Mouse (Mus musculus) heart, embryonic 12.5 days (tissue): ENCODE measurements at regions not wholly inside any gene's neighbourhood (a gene's known extent, or its start where the extent isn't known, plus 50 kb on each side); places are given as distances from the start of the nearest gene placed in this dataset.

Source experiments
- ATAC-seq: fragments of 200-750 bp; cut with Nextera tagmentation; 2 replicates; pipeline ENCODE4 v1.8.0; 2017; ENCODE audit warnings: moderate TSS enrichment, moderate library complexity; ENCODE audit not compliant: insufficient number of reproducible peaks, low FRiP score
- H3K27ac ChIP-seq: fragments of 300-500 bp; sonication (generic); 2 replicates; pipeline ENCODE4 v1.5.1; 2016; ENCODE audit warnings: mild to moderate bottlenecking, moderate library complexity; ENCODE audit not compliant: poor library complexity, severe bottlenecking
- H3K27me3 ChIP-seq: fragments of 300-500 bp; sonication (generic); replicated peaks from 2 replicates; pipeline ENCODE4 v1.6.1; 2016; ENCODE audit warnings: mild to moderate bottlenecking, moderate library complexity
- H3K36me3 ChIP-seq: fragments of 300-500 bp; sonication (generic); 2 replicates; pipeline ENCODE4 v1.6.1; 2016; ENCODE audit warnings: mild to moderate bottlenecking, moderate library complexity
- H3K4me1 ChIP-seq: fragments of 300-500 bp; sonication (generic); replicated peaks from 2 replicates; pipeline ENCODE4 v1.6.1; 2016; ENCODE audit warnings: mild to moderate bottlenecking
- H3K4me2 ChIP-seq: fragments of 300-500 bp; sonication (generic); 2 replicates; pipeline ENCODE4 v1.6.1; 2016; ENCODE audit warnings: mild to moderate bottlenecking, moderate library complexity
- H3K4me3 ChIP-seq: fragments of 300-500 bp; sonication (generic); 2 replicates; pipeline ENCODE4 v1.5.1; 2016; ENCODE audit warnings: mild to moderate bottlenecking
- H3K9ac ChIP-seq: fragments of 300-500 bp; sonication (generic); 2 replicates; pipeline ENCODE4 v1.6.1; 2016; ENCODE audit warnings: mild to moderate bottlenecking, moderate library complexity
- H3K9me3 ChIP-seq: fragments of 300-500 bp; sonication (generic); replicated peaks from 2 replicates; pipeline ENCODE4 v1.6.1; 2016; ENCODE audit warnings: mild to moderate bottlenecking, moderate library complexity
- WGBS: fragments of 180-500 bp; shearing (Covaris S2); methylation state at CpG from one replicate; pipeline ENCODE4 v1.1.7; 2016; 5-methylcytosine and 5-hydroxymethylcytosine counted together

DNA sequence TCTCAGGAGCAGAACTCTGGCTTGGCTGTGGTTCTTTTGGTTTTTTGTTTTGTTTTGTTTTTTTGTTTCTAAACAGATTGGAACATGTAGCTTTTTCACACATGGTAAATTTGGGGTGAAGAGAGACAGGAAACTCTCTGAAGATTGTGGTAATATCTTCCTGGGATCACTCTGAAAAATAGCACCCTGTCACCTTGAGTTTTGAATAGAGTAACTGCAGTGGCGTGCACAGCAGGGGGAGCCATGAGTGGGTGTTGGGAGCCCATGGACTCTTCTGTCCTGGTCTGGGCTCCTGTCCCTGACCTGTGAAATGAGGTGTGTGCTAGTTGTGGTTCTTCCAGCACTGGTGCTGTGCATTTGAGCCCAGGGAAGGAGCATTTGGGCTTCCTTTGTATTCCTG, 241.8 kb upstream of the Id2 start:
- ATAC-seq, result no peak

GRCm38 (mm10) chr12:25335930-25336329, 239.0 kb upstream of the Id2 start:
- no peaks in the 10 kb centered on the region for H3K9me3 ChIP-seq
- no peak overlapping the region for H3K4me2 ChIP-seq
- H3K9ac ChIP-seq, result no peak overlapping the region
- H3K4me3 ChIP-seq, result no peak overlapping the region
- WGBS, result 45% methylated on average over 2 of the region's 2 CpGs
- no peak overlapping the region for H3K27ac ChIP-seq
- H3K4me1 ChIP-seq, result peaks cover 6% of the 10 kb centered on the region; the same call in 1 of the 2 replicates
- H3K36me3 ChIP-seq, result no peaks in the 10 kb centered on the region
- no peaks in the 10 kb centered on the region for H3K27me3 ChIP-seq
- ATAC-seq, result no peak

More for the DNA sequence above, 241.8 kb upstream of the Id2 start:
- Histone ChIP-seq H3K27ac (no peak overlapping the region), H3K9ac (no peak overlapping the region), H3K4me2 (no peak overlapping the region), H3K27me3 (no peaks in the 10 kb centered on the region), H3K36me3 (no peaks in the 10 kb centered on the region), H3K4me1 (no peaks in the 10 kb centered on the region), H3K4me3 (no peak overlapping the region), H3K9me3 (no peaks in the 10 kb centered on the region)
- WGBS, result 62% methylated on average over 1 of the region's 1 CpGs

- no peak for ATAC-seq
- no peaks in the 10 kb centered on the region for H3K36me3 ChIP-seq
- no peaks in the 10 kb centered on the region for H3K9me3 ChIP-seq
- H3K4me2 ChIP-seq, result no peak overlapping the region
- no peak overlapping the region for H3K9ac ChIP-seq
- 77% methylated on average over 5 of the region's 5 CpGs for WGBS
- peaks cover 12% of the 10 kb centered on the region; the same call in 1 of the 2 replicates for H3K4me1 ChIP-seq
- no peak overlapping the region for H3K27ac ChIP-seq
- H3K27me3 ChIP-seq, result no peaks in the 10 kb centered on the region
- no peak overlapping the region for H3K4me3 ChIP-seq
Measured at GRCm38 (mm10) chr12:25335069-25335468, 238.1 kb upstream of the Id2 start.

DNA sequence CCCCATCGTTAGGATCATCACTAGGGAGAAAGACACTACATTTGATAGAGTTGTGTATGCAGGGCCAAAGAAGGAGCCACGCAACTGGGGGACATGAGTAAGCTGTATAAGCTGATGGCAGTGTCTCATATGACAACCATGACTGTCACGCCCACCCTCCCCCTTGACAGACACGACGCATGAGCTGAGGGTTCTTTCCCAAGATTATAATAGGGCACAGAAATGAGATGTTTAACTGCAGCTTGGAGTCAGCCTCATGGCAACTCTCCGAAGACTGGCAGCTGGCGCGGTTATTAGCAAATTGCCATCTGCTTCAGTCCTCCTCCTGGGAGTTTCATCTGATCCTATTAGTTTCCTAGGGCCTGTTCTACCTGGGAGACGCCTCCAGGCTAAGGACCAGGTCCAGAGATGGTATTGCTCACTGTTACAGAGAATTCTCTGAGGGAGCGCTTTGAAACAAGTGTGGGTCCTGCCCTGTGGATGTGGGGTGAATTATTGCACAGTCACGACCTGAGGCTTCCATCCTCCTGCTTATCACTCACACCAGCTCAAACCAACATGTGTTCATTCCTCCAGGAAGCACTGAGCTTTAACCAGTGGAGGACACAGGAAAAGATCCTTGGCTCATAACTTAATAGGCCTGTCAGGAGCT, 235.6 kb upstream of the Id2 start:
- no peaks in the 10 kb centered on the region for H3K36me3 ChIP-seq
- peaks cover 32% of the 10 kb centered on the region for H3K4me1 ChIP-seq
- no peaks in the 10 kb centered on the region for H3K9me3 ChIP-seq
- no peak overlapping the region for H3K27ac ChIP-seq
- H3K4me2 ChIP-seq, result no peak overlapping the region
- no peak for ATAC-seq
- H3K4me3 ChIP-seq, result no peak overlapping the region
- H3K9ac ChIP-seq, result no peak overlapping the region
- H3K27me3 ChIP-seq, result no peaks in the 10 kb centered on the region
- 85% methylated on average over 11 of the region's 11 CpGs for WGBS

DNA sequence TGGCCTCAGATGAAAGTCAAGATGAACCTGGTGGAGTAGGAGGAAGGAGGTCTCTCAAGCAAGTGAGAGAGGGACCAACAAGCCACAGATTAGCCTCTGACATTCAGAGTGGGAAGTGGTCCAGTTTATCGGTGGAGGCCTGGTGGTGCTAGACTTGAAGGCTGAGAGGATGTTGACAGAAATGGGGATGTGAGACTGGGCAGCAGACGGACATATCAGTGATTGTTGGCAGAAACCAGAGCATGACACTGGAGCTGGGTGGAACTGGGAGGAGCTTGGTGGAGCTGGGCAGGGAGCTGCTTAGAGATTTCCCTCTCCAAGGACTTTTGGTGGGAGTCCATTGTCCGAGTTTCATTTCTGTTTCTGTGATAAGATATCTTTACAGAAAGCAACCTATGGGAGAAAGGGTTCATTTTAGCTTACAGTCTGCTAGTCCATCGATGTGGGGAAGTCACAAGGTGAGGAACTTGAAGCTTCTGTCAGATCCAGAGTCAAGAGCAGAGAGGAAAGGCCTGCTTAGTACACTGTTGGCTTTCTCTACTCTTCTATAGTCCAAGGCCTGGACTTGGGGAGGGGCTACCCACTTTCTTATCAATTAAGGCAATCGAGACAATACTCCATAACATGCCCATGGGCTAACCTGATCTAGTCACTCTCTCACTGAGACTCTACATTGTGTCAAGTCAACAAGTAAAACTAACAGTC, 233.2 kb upstream of the Id2 start:
- Histone ChIP-seq H3K4me2 (no peak overlapping the region), H3K27ac (peak overlapping the region; percentile 65), H3K36me3 (no peaks in the 10 kb centered on the region), H3K9me3 (no peaks in the 10 kb centered on the region), H3K9ac (no peak overlapping the region), H3K27me3 (no peaks in the 10 kb centered on the region), H3K4me3 (no peak overlapping the region), H3K4me1 (peaks cover 32% of the 10 kb centered on the region)
- ATAC-seq, result peak; percentile 90
- 9% methylated on average over 5 of the region's 5 CpGs for WGBS

DNA sequence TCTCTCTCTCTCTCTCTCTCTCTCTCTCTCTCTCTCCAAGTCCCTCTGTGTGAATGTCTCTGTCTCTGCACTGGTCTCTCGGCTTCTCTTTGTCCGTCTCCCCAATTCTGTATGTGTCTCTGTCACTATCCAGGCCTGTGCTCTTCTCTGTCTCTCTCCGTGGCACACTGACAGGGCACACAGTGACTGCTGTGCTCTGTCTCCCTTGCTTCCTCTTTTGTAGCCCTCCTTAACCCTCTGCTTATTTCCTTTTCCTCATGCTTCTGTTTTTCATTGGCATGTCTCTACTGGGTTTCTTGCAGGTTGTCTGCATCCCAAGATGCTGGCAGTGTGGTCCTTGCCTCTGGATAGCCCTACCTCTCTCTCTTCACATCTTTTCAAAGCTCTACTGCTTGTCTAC, 229.0 kb upstream of the Id2 start:
- no peak overlapping the region for H3K27ac ChIP-seq
- 56% methylated on average over 3 of the region's 3 CpGs for WGBS
- peaks cover 25% of the 10 kb centered on the region for H3K4me1 ChIP-seq

GRCm38 (mm10) chr12:25323171-25323570, 226.2 kb upstream of the Id2 start:
- WGBS, result 82% methylated on average over 1 of the region's 1 CpGs
- no peaks in the 10 kb centered on the region for H3K27me3 ChIP-seq

More for the DNA sequence above, 229.0 kb upstream of the Id2 start:
- H3K9me3 ChIP-seq, result no peaks in the 10 kb centered on the region
- no peaks in the 10 kb centered on the region for H3K27me3 ChIP-seq
- no peaks in the 10 kb centered on the region for H3K36me3 ChIP-seq
- no peak overlapping the region for H3K4me3 ChIP-seq
- H3K9ac ChIP-seq, result no peak overlapping the region
- no peak overlapping the region for H3K4me2 ChIP-seq
- ATAC-seq, result no peak

GRCm38 (mm10) chr12:25320262-25320767, 223.4 kb upstream of the Id2 start:
- no peak for ATAC-seq
- peaks cover 13% of the 10 kb centered on the region for H3K4me1 ChIP-seq
- WGBS, result 87% methylated on average over 3 of the region's 3 CpGs
- H3K4me3 ChIP-seq, result no peak overlapping the region
- no peak overlapping the region for H3K9ac ChIP-seq
- no peaks in the 10 kb centered on the region for H3K27me3 ChIP-seq
- no peaks in the 10 kb centered on the region for H3K9me3 ChIP-seq
- H3K36me3 ChIP-seq, result no peaks in the 10 kb centered on the region
- H3K27ac ChIP-seq, result no peak overlapping the region
- no peak overlapping the region for H3K4me2 ChIP-seq

More at GRCm38 (mm10) chr12:25323171-25323570, 226.2 kb upstream of the Id2 start:
- no peak for ATAC-seq
- H3K9ac ChIP-seq, result no peak overlapping the region
- no peaks in the 10 kb centered on the region for H3K36me3 ChIP-seq
- H3K4me1 ChIP-seq, result peaks cover 9% of the 10 kb centered on the region; the same call in 1 of the 2 replicates
- H3K9me3 ChIP-seq, result no peaks in the 10 kb centered on the region
- H3K4me2 ChIP-seq, result no peak overlapping the region
- no peak overlapping the region for H3K27ac ChIP-seq
- no peak overlapping the region for H3K4me3 ChIP-seq

DNA sequence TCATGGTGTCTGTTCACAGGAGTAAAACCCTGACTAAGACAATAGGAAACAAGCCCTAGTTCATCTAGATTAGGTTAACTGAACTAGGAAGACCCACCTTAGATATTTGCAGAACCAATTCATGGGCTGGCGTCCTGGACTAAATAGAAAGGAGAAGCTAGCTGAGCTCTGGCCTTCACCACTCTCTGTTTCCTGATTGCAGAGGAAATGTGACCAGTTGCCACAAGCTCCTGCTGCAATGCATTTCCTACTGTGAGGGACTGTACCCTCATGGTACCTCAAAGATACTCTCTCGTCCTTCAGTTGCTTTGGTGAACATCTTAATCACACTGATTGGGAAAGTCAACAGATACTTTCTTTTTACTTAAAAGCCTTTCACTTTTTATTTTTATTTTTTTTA, 222.9 kb upstream of the Id2 start:
- H3K9ac ChIP-seq, result no peak overlapping the region
- H3K27me3 ChIP-seq, result no peaks in the 10 kb centered on the region
- no peaks in the 10 kb centered on the region for H3K36me3 ChIP-seq
- peaks cover 13% of the 10 kb centered on the region for H3K4me1 ChIP-seq
- ATAC-seq, result no peak
- H3K9me3 ChIP-seq, result no peaks in the 10 kb centered on the region
- WGBS, result 90% methylated on average over 2 of the region's 2 CpGs
- H3K27ac ChIP-seq, result no peak overlapping the region
- no peak overlapping the region for H3K4me3 ChIP-seq
- no peak overlapping the region for H3K4me2 ChIP-seq

DNA sequence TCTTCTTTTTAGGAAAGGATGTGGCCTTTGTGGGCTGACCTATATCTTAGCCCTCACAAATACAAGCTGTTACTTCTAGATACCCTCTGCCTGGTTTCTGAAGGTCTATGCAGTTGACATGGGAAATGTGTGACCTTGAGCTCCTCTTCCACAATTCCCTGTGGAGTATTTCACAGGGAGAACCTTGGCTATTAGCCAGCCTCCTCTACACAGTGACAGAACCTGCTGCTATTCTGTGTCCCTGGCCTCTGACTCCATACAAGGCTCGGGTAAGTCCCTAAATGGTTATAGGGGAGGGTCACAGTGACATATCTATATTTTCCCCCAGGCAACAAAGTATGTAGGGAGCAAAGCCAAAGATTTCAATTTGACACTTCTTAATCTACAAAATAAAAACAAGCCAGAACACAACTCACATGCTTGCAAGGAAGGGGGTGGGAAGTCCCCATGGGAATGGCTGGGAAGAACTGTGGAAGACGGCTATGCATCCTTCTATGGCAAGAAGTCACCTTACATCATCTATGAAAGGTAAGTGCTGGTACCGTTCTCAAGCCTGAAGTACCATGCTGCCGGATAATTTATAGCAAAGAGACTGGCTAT, 221.2 kb upstream of the Id2 start:
- ATAC-seq, result no peak
- Histone ChIP-seq H3K4me1 (peaks cover 13% of the 10 kb centered on the region), H3K4me2 (no peak overlapping the region), H3K4me3 (no peak overlapping the region), H3K27ac (peak overlapping the region; percentile 62), H3K9ac (no peak overlapping the region), H3K27me3 (no peaks in the 10 kb centered on the region), H3K36me3 (no peaks in the 10 kb centered on the region), H3K9me3 (no peaks in the 10 kb centered on the region)
- WGBS, result 56% methylated on average over 4 of the region's 4 CpGs

DNA sequence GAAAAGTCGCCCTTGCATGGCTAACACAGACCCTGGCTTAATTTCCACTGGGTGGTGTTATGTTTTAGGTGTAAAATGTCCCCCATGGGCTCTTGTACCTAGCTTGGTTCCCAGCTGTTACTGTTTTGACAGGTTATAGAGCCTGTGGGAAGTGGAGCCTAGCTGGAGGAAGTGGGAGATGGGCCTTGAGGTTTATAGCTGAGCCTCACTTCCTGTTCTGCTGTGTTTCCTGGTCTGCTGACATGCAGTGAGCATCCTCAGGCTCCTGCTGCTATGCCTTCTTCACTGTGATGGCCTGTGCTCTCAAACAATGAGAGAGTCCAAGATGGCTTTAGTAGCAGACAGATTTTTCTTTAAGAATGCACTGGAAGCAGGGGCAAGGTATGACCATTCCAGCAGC, 219.0 kb upstream of the Id2 start:
- H3K9me3 ChIP-seq, result no peaks in the 10 kb centered on the region
- no peak overlapping the region for H3K9ac ChIP-seq
- 85% methylated on average over 1 of the region's 1 CpGs for whole genome bisulfite sequencing
- no peaks in the 10 kb centered on the region for H3K27me3 ChIP-seq
- H3K4me1 ChIP-seq, result peaks cover 18% of the 10 kb centered on the region
- no peak overlapping the region for H3K4me3 ChIP-seq
- H3K27ac ChIP-seq, result no peak overlapping the region
- H3K4me2 ChIP-seq, result no peak overlapping the region
- ATAC-seq, result no peak
- H3K36me3 ChIP-seq, result no peaks in the 10 kb centered on the region
